Mouse (Mus musculus): ENCODE measurements around the gene Pde11a. TPM values are rescaled to one million over a fixed set of nuclear protein-coding genes. Genes with fewer than 3 reads are reported as not detected.

Gene Pde11a
- total RNA-seq, 1 experiment: 0.27 TPM

DNA sequence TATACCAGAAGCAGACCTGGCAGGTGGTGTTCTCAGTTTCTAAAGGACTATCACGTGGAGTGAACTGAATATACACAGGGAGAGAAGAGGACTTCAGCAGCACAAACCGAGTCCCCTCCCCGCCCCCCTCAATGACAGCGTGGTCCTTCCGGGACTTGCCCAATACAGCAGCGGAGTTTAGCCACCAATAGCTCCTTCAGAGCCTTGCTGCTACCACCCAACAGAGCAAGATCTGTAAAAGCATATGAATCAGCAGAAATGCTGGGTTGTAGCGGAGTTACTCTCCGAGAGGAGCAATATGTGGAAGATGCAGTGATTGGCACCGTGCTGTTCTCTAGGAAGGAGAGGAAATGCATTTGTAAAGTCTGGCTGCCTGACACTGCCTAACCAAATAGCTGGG lies 238.0 kb downstream of the Pde11a start:
- in situ Hi-C loops (cut with MboI; ENCODE audit: low sequenced_read_pairs in 2 of 2, unreplicated experiment in 2 of 2): no loop called here
- no peak for DNase-seq (ENCODE audit: low read depth, low spot score)
- H3K27ac ChIP-seq (ENCODE audit: insufficient read depth, low read depth, low read length, poor library complexity, severe bottlenecking): no peak overlapping the region
- H3K9ac ChIP-seq (ENCODE audit: insufficient read depth, low read depth, low read length, poor library complexity, severe bottlenecking): no peak overlapping the region
- H3K36me3 ChIP-seq (ENCODE audit: control insufficient read depth, insufficient read depth, low read length, poor library complexity, severe bottlenecking): no peaks in the 10 kb centered on the region
- no peaks in the 10 kb centered on the region for H3K4me1 ChIP-seq (ENCODE audit: control insufficient read depth in 2 of 2, insufficient read depth in 2 of 2, low read length in 2 of 2, poor library complexity in 1 of 2)
- TF ChIP-seq ZC3H11A (IDR thresholded peaks at IDR 0.05; ENCODE audit: borderline replicate concordance, low read depth, low read length): no peak
- TF ChIP-seq HCFC1 (IDR thresholded peaks at IDR 0.05; ENCODE audit: borderline replicate concordance, insufficient read depth, low read length): no peak
- TF ChIP-seq MAFK (IDR thresholded peaks at IDR 0.05; ENCODE audit: insufficient read depth, low read depth, low read length): no peak
- no peak for TF ChIP-seq ZNF384 (IDR thresholded peaks at IDR 0.05; ENCODE audit: low read depth, low read length)
- TF ChIP-seq CHD2 (IDR thresholded peaks at IDR 0.05; ENCODE audit: low read depth, low read length): no peak
- no peak overlapping the region for H3K4me3 ChIP-seq (ENCODE audit: insufficient read depth in 1 of 2, low read depth in 1 of 2, low read length in 2 of 2, poor library complexity in 1 of 2, severe bottlenecking in 1 of 2)
- H3K9me3 ChIP-seq (ENCODE audit: control insufficient read depth, insufficient read depth, low read depth, low read length): no peaks in the 10 kb centered on the region

DNA sequence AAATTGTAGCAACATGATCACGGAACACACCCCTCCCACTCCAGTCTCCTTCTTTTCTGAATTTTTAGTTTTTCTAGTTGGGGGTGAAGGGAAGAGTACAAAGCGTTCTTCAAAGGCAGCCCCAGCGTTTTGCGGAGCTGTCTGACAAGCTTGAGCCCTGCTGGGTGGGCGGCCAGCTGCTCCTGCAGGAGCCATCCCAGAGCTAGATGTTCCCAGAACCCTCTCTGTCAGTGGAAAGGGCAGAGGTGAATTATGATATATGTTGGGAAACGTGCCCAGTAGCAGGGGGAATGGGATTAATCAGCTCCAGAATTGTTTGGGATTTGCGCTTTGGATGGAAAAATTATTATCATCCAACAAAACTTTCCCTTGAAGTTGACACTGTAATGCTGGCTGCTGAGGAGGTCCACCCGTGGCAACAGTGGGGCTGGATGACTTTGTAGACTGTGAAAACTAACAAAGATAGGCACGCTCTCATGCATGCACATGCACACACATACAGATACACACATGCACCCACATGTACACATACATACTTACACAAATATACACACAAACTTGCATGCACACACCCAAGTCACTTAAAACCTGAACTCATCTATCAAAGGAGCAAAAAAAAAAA lies 238.7 kb downstream of the Pde11a start:
- H3K4me3 ChIP-seq (ENCODE audit: insufficient read depth in 1 of 2, low read depth in 1 of 2, low read length in 2 of 2, poor library complexity in 1 of 2, severe bottlenecking in 1 of 2): no peak overlapping the region
- no peaks in the 10 kb centered on the region for H3K9me3 ChIP-seq (ENCODE audit: control insufficient read depth, insufficient read depth, low read depth, low read length)
- no peaks in the 10 kb centered on the region for H3K4me1 ChIP-seq (ENCODE audit: control insufficient read depth in 2 of 2, insufficient read depth in 2 of 2, low read length in 2 of 2, poor library complexity in 1 of 2)
- in situ Hi-C loops (cut with MboI; ENCODE audit: low sequenced_read_pairs in 2 of 2, unreplicated experiment in 2 of 2): no loop called here
- DNase-seq (ENCODE audit: low read depth, low spot score): no peak
- no peak overlapping the region for H3K9ac ChIP-seq (ENCODE audit: insufficient read depth, low read depth, low read length, poor library complexity, severe bottlenecking)
- TF ChIP-seq MAFK (IDR thresholded peaks at IDR 0.05; ENCODE audit: insufficient read depth, low read depth, low read length) (no peak), CHD2 (IDR thresholded peaks at IDR 0.05; ENCODE audit: low read depth, low read length) (no peak), HCFC1 (IDR thresholded peaks at IDR 0.05; ENCODE audit: borderline replicate concordance, insufficient read depth, low read length) (no peak), ZNF384 (IDR thresholded peaks at IDR 0.05; ENCODE audit: low read depth, low read length) (no peak), ZC3H11A (IDR thresholded peaks at IDR 0.05; ENCODE audit: borderline replicate concordance, low read depth, low read length) (no peak)
- no peaks in the 10 kb centered on the region for H3K36me3 ChIP-seq (ENCODE audit: control insufficient read depth, insufficient read depth, low read length, poor library complexity, severe bottlenecking)
- no peak overlapping the region for H3K27ac ChIP-seq (ENCODE audit: insufficient read depth, low read depth, low read length, poor library complexity, severe bottlenecking)

GRCm38 (mm10) chr2:76098381-76098780 lies 240.2 kb downstream of the Pde11a start:
- Histone ChIP-seq H3K9ac (ENCODE audit: insufficient read depth, low read depth, low read length, poor library complexity, severe bottlenecking) (no peak overlapping the region), H3K36me3 (ENCODE audit: control insufficient read depth, insufficient read depth, low read length, poor library complexity, severe bottlenecking) (no peaks in the 10 kb centered on the region), H3K9me3 (ENCODE audit: control insufficient read depth, insufficient read depth, low read depth, low read length) (no peaks in the 10 kb centered on the region), H3K27ac (ENCODE audit: insufficient read depth, low read depth, low read length, poor library complexity, severe bottlenecking) (no peak overlapping the region), H3K4me1 (ENCODE audit: control insufficient read depth in 2 of 2, insufficient read depth in 2 of 2, low read length in 2 of 2, poor library complexity in 1 of 2) (no peaks in the 10 kb centered on the region), H3K4me3 (ENCODE audit: insufficient read depth in 1 of 2, low read depth in 1 of 2, low read length in 2 of 2, poor library complexity in 1 of 2, severe bottlenecking in 1 of 2) (no peak overlapping the region)
- in situ Hi-C loops (cut with MboI; ENCODE audit: low sequenced_read_pairs in 2 of 2, unreplicated experiment in 2 of 2): no loop called here
- TF ChIP-seq ZC3H11A (IDR thresholded peaks at IDR 0.05; ENCODE audit: borderline replicate concordance, low read depth, low read length) (no peak), ZNF384 (IDR thresholded peaks at IDR 0.05; ENCODE audit: low read depth, low read length) (no peak), MAFK (IDR thresholded peaks at IDR 0.05; ENCODE audit: insufficient read depth, low read depth, low read length) (no peak), HCFC1 (IDR thresholded peaks at IDR 0.05; ENCODE audit: borderline replicate concordance, insufficient read depth, low read length) (no peak), CHD2 (IDR thresholded peaks at IDR 0.05; ENCODE audit: low read depth, low read length) (no peak)
- no peak for DNase-seq (ENCODE audit: low read depth, low spot score)

DNA sequence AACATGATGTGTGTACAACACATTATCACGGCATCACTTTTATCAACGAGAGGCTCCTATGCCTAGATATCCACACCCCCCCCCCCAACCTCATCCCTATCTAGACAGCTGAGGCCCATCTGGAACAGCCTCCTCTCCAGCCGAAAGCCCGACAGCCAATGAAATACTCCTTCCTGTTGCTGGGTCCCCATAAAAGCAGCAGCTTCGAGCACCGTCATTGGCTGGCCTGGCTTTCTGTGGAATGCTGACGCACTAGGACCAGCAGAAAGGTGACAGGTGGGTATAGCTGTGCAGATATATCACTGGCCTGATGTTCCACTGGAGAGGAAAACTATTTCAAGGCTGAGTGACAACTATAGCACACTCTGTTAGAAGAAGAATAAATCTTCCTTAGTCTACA lies 240.7 kb downstream of the Pde11a start:
- Histone ChIP-seq H3K36me3 (ENCODE audit: control insufficient read depth, insufficient read depth, low read length, poor library complexity, severe bottlenecking) (no peaks in the 10 kb centered on the region), H3K9me3 (ENCODE audit: control insufficient read depth, insufficient read depth, low read depth, low read length) (no peaks in the 10 kb centered on the region), H3K4me1 (ENCODE audit: control insufficient read depth in 2 of 2, insufficient read depth in 2 of 2, low read length in 2 of 2, poor library complexity in 1 of 2) (no peaks in the 10 kb centered on the region), H3K9ac (ENCODE audit: insufficient read depth, low read depth, low read length, poor library complexity, severe bottlenecking) (no peak overlapping the region), H3K27ac (ENCODE audit: insufficient read depth, low read depth, low read length, poor library complexity, severe bottlenecking) (no peak overlapping the region), H3K4me3 (ENCODE audit: insufficient read depth in 1 of 2, low read depth in 1 of 2, low read length in 2 of 2, poor library complexity in 1 of 2, severe bottlenecking in 1 of 2) (no peak overlapping the region)
- in situ Hi-C loops (cut with MboI; ENCODE audit: low sequenced_read_pairs in 2 of 2, unreplicated experiment in 2 of 2): no loop called here
- no peak for TF ChIP-seq CHD2 (IDR thresholded peaks at IDR 0.05; ENCODE audit: low read depth, low read length)
- no peak for TF ChIP-seq MAFK (IDR thresholded peaks at IDR 0.05; ENCODE audit: insufficient read depth, low read depth, low read length)
- TF ChIP-seq HCFC1 (IDR thresholded peaks at IDR 0.05; ENCODE audit: borderline replicate concordance, insufficient read depth, low read length): no peak
- TF ChIP-seq ZNF384 (IDR thresholded peaks at IDR 0.05; ENCODE audit: low read depth, low read length): no peak
- TF ChIP-seq ZC3H11A (IDR thresholded peaks at IDR 0.05; ENCODE audit: borderline replicate concordance, low read depth, low read length): no peak
- DNase-seq (ENCODE audit: low read depth, low spot score): no peak
